Mouse (Mus musculus) liver, embryonic 14.5 days (tissue): ENCODE results near the gene Mef2c.

Experiments used
- CTCF ChIP-seq: IDR thresholded peaks from 2 replicates; pipeline ENCODE4 v1.5.1; 2016; ENCODE audit warnings: antibody characterized with exemption, low read depth, control low read depth
- EP300 ChIP-seq: IDR thresholded peaks from 2 replicates; pipeline ENCODE4 v1.6.1; 2016; ENCODE audit warnings: antibody characterized with exemption, low read depth

DNA sequence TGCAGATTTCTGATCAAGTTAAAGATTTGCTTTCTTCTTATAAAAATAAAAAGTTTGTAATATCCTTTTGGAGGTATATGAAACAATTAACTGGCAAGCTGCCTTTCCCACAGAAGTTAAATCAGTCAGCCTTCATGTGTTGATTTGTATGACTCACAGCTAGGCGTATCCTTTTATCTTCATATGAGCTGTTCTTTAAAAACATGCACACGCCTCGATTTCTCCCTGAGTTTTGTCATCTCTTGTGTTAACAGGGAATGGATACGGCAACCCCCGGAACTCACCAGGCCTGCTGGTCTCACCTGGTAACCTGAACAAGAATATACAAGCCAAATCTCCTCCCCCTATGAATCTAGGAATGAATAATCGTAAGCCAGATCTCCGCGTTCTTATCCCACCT lies 148.7 kb downstream of the Mef2c start:
- TF ChIP-seq EP300 (no peak), CTCF (no peak)
